Mouse (Mus musculus) cerebellum, adult 8-10 months (tissue): ENCODE data around the gene Gm43191.

Experiments used
- DNase-seq: peaks from one replicate; pipeline ENCODE4 v3.0.0; 2022

Gene Gm43191

DNA sequence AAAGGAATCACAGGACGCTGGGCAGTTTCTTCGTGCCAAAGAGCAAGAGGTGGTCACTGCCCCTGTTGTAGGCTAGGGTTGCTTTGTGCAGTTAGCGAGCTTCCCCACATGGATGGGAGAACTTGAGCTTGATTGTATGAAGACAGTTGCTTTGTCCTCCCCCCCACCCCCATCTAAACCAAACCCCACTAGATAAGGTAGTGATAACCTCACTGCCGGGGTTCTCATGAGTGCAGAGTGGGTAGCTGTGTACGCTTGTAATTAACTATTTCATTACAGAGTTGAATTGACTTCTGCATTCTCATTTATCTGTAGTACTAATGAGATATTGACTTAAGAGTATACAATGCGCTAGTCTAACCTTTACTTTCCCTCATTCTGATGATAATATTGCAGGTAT lies 62.2 kb downstream of the Gm43191 start:
- no peak for DNase-seq

DNA sequence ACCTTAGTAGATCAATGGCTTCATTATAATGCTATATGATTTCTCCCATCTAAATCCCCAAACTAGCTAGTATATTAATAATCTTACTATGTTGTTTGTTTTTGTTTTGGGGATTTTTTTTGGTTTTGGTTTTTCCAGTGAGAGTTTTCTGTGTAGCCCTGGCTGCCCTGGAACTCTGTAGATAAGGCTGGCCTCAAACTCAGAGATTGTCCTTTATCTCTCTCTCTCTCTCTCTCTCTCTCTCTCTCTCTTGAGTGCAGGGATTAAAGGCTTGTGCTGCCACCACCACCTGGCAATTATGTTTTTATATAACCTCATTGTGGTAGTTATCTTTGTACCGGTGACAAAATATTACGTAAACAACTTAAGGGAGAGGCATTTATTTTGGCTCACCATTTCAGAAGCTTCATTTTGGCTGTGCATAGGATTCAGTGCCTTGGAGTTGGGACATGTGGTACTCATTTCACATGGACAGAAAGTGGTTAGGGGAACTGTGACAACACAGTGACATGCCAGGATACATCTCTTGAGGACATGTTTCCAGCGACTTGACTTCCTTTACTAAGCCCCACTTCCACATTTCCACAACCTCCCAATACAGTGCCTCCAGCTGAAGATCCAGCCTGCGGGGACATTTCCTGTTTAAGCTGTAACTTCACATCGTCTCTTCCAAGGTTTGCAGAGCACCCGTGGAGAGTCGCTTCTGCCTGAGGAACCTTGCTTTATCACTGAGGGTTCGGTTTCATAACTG lies 65.6 kb downstream of the Gm43191 start:
- DNase-seq, result no peak

DNA sequence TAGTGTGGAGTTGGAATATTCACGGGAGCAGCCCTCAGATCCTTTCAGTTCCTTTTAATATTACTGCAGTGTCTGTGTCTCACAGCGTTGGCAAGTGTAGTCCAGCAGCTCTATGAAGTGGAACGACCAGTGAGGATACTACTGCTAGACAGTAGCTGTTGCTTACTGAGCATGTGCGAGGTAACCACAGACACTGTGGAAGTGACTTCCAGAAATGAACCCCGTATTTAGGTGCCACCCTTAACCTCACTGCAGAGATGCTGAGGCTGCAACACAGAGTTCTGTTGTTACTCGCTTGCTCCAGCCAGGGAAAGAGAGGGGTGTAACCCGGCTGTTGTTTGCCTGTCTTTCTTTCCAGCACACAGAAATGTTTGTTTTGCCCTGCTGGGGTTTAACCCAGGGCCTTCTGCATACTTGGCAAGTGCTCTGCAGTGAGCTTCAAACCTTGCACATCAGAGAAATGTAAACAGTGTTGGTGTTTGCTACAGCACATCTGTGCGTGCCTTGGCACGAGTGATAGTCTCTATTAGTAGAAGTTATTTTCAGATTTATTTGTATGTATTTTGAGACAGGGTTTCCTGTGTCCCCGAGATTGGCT lies 66.7 kb downstream of the Gm43191 start, which contains the start of gene Trmt13:
Gene Trmt13, minus strand, starts transcription at position 293 of the 598 bp plus-strand sequence.
- DNase-seq, result no peak

DNA sequence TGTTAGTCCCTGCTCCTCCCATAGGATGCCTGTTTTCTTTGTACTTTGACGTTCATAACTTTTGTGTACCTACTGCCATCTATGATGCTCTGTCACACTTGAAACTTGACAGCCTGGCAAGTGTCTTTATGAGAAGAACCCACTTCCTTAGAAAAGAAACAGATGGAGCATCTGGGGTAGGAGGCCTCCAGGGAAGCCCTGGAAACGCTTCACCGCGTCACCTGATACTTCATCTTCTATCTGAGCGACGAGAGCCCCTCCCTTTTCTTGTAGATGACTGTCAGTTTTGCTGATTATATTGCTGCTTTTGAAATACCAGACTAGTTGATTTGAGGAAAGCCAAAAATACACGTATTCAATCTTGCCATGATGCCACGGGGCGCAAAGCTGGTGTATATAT lies 76.5 kb downstream of the Gm43191 start:
- DNase-seq, result no peak

DNA sequence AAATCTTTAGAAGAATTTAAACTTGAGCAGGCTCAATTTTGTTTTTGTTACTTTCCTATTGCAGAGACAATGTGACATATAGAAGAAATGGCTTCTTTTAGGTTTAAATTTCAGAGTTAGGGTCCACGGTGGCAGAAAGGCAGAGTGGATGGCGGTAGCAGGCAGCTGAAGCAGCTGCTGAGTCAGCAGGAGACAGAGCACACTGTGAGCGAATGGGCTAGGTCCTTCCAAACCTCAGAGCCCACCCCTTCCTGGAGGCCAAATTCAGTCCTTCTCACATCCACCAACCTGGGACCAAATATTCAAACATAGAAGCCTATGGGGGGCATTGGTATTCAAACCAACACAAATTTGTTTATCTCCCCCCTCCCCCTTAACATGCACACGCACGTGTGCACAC lies 79.3 kb downstream of the Gm43191 start:
- DNase-seq, result no peak

DNA sequence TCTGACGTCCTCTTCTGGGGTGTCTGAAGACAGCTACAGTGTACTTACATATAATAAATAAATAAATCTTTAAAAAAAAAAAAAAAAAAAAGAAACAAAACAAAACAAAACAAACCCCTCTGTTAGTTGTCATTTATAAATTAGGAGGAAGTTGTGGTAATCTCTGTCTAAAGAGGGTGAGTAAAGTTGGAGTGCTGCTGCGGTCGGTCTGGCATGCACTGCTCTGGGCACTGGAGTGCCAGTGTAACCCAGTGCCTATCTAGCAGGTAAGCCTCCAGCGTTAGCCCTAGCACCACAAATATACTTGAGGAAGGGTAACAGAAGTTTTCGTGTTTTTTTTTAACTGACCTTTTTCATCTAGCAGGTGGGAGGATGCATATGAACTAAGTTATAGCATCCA lies 80.1 kb downstream of the Gm43191 start:
- DNase-seq, result no peak

DNA sequence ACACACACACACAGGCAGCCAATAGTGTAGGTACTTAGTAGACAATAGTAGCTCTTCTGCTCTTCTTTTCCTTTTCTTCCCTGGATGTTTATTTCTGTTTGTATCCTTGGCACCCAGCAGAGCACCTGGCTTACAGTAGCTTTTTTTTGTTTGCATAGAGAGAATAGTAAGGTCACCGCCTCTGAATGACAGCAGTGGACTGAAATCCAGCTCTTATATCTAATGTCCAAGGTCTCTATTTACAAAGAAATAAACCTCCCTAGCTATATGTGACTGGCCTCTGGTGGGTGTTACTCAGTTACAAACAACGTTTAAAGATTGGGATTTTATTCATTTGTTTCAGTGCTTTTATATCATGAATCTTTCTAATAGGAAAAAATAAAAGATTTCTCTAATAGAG lies 81.4 kb downstream of the Gm43191 start:
- no peak for DNase-seq

DNA sequence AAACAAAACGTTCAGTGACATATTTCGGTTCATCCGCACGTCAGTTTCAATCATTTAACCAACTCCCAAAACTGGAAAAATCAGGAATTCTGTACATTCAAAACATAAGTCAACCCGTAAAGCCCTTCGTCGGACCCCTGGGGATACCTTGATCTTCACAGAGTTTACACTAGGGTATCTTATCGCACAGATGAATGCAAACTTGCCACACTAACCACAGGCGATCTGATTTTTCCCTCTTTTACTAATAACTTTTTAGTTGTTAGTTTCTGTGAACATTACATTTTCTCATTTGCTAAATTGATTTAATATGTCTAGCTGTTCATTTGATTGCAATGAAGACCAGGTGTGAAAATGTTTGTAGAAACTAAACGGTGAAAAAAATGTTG lies 85.5 kb downstream of the Gm43191 start:
- DNase-seq, result no peak

DNA sequence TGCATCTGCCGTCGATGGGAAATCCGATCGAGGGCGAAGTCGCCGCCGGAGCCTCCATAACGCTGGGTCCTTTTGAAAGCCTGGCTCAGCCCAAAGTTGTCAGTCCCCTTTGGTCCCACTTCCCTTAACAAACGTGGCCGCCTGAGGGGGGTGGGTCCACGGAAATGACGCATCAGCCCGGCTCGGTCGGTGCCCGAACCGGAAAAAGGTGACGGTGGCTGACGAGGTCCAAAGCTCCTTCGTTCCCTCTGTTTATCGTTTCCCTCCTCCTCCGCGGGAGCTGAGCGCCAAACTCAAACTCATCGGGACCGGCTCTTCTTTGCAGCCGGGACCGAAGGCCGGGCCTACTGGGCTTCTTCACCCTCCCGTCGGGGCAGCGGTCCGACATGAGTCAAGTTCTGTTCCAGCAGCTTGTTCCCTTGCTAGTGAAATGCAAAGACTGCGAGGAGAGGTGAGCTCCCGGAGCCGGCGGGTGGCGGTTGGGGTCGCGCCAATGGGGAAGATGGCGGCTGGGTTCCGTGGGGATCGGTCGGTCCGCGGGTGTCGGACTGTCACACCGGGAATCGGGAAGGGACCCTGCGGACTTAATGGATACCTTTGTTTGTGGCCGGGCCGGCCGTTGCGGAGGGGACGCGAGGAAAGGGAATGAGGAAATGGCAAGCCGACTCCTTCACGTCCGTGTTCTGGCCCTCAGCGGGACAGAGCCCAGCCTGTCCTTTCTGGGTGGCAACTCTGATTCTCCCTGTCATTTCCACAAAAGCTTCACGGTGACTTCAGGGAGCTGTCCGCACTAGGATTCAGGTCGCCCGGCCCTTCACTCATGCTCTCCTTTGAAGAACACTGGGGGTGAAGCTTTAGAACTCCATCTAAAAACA lies 86.1 kb downstream of the Gm43191 start, which contains the start of gene Sass6:
Gene Sass6, plus strand, starts transcription at position 255 of the 875 bp plus-strand sequence.
- peak; percentile 99 for DNase-seq

DNA sequence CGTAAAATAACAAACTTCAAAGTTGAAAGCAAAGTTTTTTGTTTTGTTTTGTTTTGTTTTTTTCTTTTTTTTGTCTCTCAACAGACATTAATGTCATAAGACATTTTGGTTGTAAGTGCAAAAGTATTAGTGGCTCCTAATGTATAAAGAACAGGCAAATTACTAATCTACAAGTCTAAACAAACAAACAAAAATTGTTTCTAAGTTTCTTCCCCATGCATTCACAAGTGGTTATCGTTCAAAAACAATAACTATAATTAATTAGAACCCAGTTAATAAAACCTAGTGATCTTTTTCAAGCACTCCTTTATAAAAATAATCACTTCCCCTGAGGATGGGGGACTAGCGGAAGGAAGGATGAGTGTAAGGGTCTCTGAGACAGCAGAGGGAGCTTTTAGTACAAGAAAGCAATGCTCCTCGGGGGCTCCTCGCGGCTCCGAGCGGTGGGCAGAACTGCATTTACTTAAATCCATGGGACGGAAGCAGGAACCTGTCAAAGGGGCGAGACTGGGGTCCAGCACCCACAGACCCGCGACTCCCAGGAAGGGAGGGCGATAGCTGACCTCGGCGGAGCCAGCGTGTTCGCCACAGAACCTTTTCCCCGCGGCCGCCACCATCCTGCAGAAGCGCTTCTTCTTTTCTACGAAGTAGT lies 86.9 kb downstream of the Gm43191 start:
- DNase-seq, result no peak
